10 mouse cellular contexts compared by ENCODE assay signal in genomic region chr14:117572213-117572612, GRCm38 (mm10).
A peak's percentile ranks its signal among the peaks of the same experiment; 100 is the strongest.
DNase-seq lines count a peak whose midpoint lies in the region; ATAC-seq lines count a peak whose summit lies in the region.
"Had no signal": no experiment of that assay in that cellular context is flagged by ENCODE, and none has a peak within 500 bp of the region (broad histone marks: within the 10 kb centered on the region; RNA-seq: fewer than 3 reads in every experiment).

No protein-coding gene starts in this region.

- H3K36me3 ChIP-seq in midbrain, embryonic 15.5 days (replicated peaks), result no peaks in the 10 kb centered on the region
- H3K36me3 ChIP-seq: stomach, embryonic 15.5 days had no signal

- H3K9ac ChIP-seq in midbrain, embryonic 15.5 days, result no peak overlapping the region
- H3K9ac ChIP-seq: stomach, embryonic 15.5 days had no signal

- no peak overlapping the region for H3K4me3 ChIP-seq in midbrain, embryonic 15.5 days
- H3K4me3 ChIP-seq: stomach, embryonic 15.5 days had no signal

- no peak for ATAC-seq in midbrain, embryonic 15.5 days (replicated peaks)

- no peaks in the 10 kb centered on the region for H3K27me3 ChIP-seq in midbrain, embryonic 15.5 days (replicated peaks)
- H3K27me3 ChIP-seq: stomach, embryonic 15.5 days had no signal

- no peak overlapping the region for H3K27ac ChIP-seq in midbrain, embryonic 15.5 days
- H3K27ac ChIP-seq: stomach, embryonic 15.5 days had no signal

- H3K4me1 ChIP-seq in midbrain, embryonic 15.5 days, result no peaks in the 10 kb centered on the region
- H3K4me1 ChIP-seq: stomach, embryonic 15.5 days had no signal

- DNase-seq in frontal cortex, adult 2 months (ENCODE audit: extremely low spot score in 1 of 2, low spot score in 1 of 2), result peak; percentile 9 to 59
- DNase-seq in frontal cortex, postnatal 10 days (ENCODE audit: low spot score in 2 of 2), result no peak
- peak; percentile 44 for DNase-seq in brain, adult 2 months (ENCODE audit: low read depth, low spot score)
- peak; percentile 2 to 5 for DNase-seq in gastrocnemius, adult 8-10 months (ENCODE audit: low spot score in 2 of 2)
- DNase-seq in lung, postnatal 14 days, result peak; percentile 3
- DNase-seq in ovary, adult 18-20 months (ENCODE audit: low spot score), result no peak
- DNase-seq in kidney, postnatal 36 days, result no peak
- DNase-seq: cerebellum, adult 18-20 months had no signal

- 79% methylated on average over 8 of the region's 8 CpGs for WGBS in midbrain, embryonic 15.5 days

- no peak overlapping the region for H3K4me2 ChIP-seq in midbrain, embryonic 15.5 days
- H3K4me2 ChIP-seq: stomach, embryonic 15.5 days had no signal

- no peaks in the 10 kb centered on the region for H3K9me3 ChIP-seq in midbrain, embryonic 15.5 days
- H3K9me3 ChIP-seq: stomach, embryonic 15.5 days had no signal

Comparison
In these comparisons a context has a peak if more than half of its experiments do, and no peak if none do; other contexts are left out.
1. DNase-seq: peak in frontal cortex, adult 2 months (2 of 2), brain, adult 2 months (single experiment), gastrocnemius, adult 8-10 months (2 of 2) and lung, postnatal 14 days (single experiment); none in frontal cortex, postnatal 10 days (0 of 2), ovary, adult 18-20 months (single experiment) and kidney, postnatal 36 days (0 of 2).